Mouse (Mus musculus): ENCODE measurements around the gene Slc2a4.

DNA sequence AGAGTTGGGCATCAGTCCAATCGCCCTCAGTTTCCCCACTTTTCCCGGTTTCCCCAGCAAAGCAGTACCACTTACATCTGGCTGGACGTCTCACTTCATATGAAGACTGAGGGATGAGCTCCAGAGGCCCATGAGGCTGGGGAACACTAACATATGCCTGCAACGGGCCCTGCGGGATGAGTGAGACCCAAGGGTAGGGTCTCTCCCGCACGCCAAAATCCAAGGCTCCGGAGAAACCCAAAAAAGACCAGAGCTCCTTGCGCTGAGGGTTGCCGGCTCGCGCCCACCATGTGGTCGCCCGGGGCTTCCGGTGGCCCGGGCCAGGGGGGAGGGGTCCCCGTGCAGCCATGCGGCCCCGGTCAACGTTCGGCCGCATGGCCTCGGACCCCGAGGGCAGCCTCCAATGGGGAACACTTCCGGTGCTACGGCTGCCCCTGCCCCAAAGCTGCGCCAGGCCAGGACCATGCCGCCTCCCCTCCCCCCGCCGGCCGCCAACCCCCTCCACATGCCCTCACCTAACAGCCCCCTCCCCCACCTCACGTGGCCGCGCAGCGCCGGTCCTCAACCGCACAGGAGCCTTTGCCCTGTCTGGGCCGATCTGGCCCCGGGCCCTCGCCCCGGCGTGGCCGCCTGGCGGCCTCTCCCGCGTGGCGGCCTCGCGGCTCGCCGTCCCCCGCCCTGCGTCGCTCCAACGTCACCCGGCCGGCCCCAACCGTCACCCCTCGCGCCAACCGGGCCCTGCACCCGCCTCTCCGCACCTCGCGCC is 27.5 kb downstream of the Slc2a4 start:
- TF ChIP-seq CTCF (IDR thresholded peaks at IDR 0.05; ENCODE audit: control insufficient read depth, insufficient read depth, insufficient replicate concordance, low read depth, low read length) (no peak), POLR2A (IDR thresholded peaks at IDR 0.05; ENCODE audit: control insufficient read depth, low read depth, low read length) (peak; percentile 11; the same call in 1 of the 2 replicates)

Data from testis, adult 2 months (tissue).